Mouse (Mus musculus) embryonic fibroblast, embryonic 13.5 days (primary cell): ENCODE data around the gene Myo9a.
"Not testable (repeated sequence)": the region's sequence is repeated elsewhere in the genome, so short reads cannot be mapped to it uniquely, and the experiment has no call there.

Source experiments
- CTCF ChIP-seq: IDR thresholded peaks from 2 replicates; pipeline ENCODE4 v1.5.1; 2011; ENCODE audit warnings: mild to moderate bottlenecking, control low read depth, low read length, moderate library complexity, borderline replicate concordance; ENCODE audit not compliant: insufficient read depth
- POLR2A ChIP-seq: IDR thresholded peaks from 2 replicates; pipeline ENCODE4 v1.6.1; 2011; ENCODE audit warnings: low read depth, mild to moderate bottlenecking, control low read depth, low read length, moderate library complexity

DNA sequence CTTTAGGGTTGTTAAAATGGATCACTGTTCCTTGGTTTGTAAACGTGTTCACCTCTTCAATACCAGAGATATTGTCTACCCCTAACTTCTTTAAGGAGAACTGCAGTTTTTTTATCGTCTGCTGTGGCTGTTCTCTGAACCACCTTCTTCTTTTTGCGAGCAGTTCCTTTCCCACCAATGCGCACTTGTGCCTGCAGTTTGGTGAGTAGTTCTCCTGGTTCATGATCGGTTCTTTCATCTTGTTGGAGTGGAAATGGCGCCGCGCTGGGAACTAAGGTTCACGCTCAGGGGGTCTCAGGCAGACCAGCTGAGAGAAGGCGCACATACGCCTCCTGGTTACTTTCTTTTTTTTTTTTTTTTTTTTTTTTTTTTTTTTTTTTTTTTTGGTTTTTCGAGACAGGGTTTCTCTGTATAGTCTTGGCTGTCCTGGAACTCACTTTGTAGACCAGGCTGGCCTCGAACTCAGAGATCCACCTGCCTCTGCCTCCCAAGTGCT, 16.3 kb downstream of the Myo9a start:
- not testable (repeated sequence) for TF ChIP-seq CTCF, POLR2A
